Mouse (Mus musculus) left cerebral cortex, adult 11 months (tissue): ENCODE data around the gene Sh3rf1.

Experiments
- DNase-seq: peaks from one replicate; pipeline ENCODE4 v3.0.0; 2022; ENCODE audit warnings: low spot score

The Sh3rf1 gene

GRCm38 (mm10) chr8:61425125-61425524 is 201.5 kb downstream of the Sh3rf1 start:
- DNase-seq: no peak

GRCm38 (mm10) chr8:61426072-61426471 is 202.4 kb downstream of the Sh3rf1 start:
- no peak for DNase-seq

- no peak for DNase-seq
Observed at GRCm38 (mm10) chr8:61426671-61427070, 203.0 kb downstream of the Sh3rf1 start.

GRCm38 (mm10) chr8:61427916-61428681 is 204.4 kb downstream of the Sh3rf1 start:
- DNase-seq: no peak

GRCm38 (mm10) chr8:61428821-61429482 is 205.3 kb downstream of the Sh3rf1 start:
- no peak for DNase-seq

GRCm38 (mm10) chr8:61435481-61435880 is 211.8 kb downstream of the Sh3rf1 start:
- no peak for DNase-seq

GRCm38 (mm10) chr8:61436147-61436546 is 212.5 kb downstream of the Sh3rf1 start:
- DNase-seq: no peak

- no peak for DNase-seq
Observed at GRCm38 (mm10) chr8:61436586-61437304, 213.1 kb downstream of the Sh3rf1 start.

- DNase-seq: no peak
Observed at GRCm38 (mm10) chr8:61437305-61437605, 213.6 kb downstream of the Sh3rf1 start.

- no peak for DNase-seq
Observed at GRCm38 (mm10) chr8:61442988-61443387, 219.3 kb downstream of the Sh3rf1 start.

GRCm38 (mm10) chr8:61444358-61444757 is 220.7 kb downstream of the Sh3rf1 start:
- DNase-seq: no peak
